Mouse (Mus musculus): ENCODE measurements around the gene Gnb1l. TPM values are rescaled to one million over a fixed set of nuclear protein-coding genes. Genes with fewer than 3 reads are reported as not detected.

Gnb1l gene
- polyA plus RNA-seq, 1 experiment from 2014 or later, result 9.3 TPM

DNA sequence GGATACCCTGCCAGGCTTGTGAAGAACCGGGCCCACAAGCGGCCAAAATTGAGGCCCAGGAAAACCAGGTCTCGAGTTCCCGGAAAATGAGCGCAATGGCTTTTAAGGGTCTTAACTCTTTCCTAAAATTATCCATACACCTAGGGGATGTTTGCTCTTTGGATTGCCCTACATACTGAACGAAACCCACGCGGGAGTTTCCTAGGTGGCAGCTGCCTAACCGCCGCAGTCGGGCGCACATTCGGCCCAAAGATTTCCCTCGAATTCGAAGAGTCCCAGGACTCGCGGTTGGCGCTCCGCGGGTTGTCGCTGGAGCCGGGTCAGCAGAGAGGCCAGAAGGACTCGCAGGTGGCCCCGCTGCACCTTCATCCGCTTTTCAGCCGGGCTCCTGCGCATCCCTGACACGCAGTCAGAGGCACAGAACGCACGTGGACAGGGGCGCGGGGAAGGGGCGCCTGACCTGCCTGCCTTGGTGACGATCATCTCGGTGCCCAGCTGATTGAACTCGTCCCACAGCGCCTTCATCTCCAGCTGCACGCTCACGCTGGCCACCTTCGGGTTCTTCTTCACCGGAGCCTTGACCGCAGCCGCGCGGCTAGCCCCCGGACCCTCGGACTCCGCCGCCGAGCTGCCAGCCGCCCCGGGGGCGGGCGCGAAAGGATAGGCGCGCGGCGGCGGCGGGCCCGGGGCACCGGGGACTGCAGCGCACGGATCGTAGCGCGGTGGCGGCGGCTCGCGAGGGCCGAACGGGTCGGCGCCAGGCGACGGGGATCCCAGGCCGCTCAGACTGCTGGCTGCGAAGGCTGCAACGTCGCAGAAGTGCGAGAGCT, 87.8 kb downstream of the Gnb1l start:
- Histone ChIP-seq H3K9me3 (ENCODE audit: control insufficient read depth, low read length) (no peaks in the 10 kb centered on the region), H3K27me3 (ENCODE audit: control insufficient read depth, insufficient read depth, low read length) (peaks cover 100% of the 10 kb centered on the region), H3K9ac (ENCODE audit: low read length) (peak overlapping the region; percentile 38), H3K4me2 (ENCODE audit: low read length) (peak overlapping the region; percentile 76), H3K27ac (replicated peaks in 1 of 2; ENCODE audit: control insufficient read depth in 1 of 2, insufficient read depth in 1 of 2, low read depth in 2 of 2, low read length in 2 of 2) (no peak overlapping the region), H3K4me1 (ENCODE audit: control insufficient read depth in 2 of 2, insufficient read depth in 2 of 2, low read length in 2 of 2) (peaks cover 15 to 46% of the 10 kb centered on the region in 2 experiments; a peak in 3 of 4 replicates), H3K4me3 (ENCODE audit: control insufficient read depth in 1 of 2, insufficient read depth in 1 of 2, low read depth in 1 of 2, low read length in 2 of 2) (peak overlapping the region; percentile 25 to 44), H3K36me3 (ENCODE audit: control insufficient read depth, insufficient read depth, low read length) (no peaks in the 10 kb centered on the region)
- ATAC-seq (ENCODE audit: insufficient number of reproducible peaks, insufficient read depth, low FRiP score, low read depth), result no peak
- 3% methylated on average over 80 of the region's 83 CpGs for WGBS

DNA sequence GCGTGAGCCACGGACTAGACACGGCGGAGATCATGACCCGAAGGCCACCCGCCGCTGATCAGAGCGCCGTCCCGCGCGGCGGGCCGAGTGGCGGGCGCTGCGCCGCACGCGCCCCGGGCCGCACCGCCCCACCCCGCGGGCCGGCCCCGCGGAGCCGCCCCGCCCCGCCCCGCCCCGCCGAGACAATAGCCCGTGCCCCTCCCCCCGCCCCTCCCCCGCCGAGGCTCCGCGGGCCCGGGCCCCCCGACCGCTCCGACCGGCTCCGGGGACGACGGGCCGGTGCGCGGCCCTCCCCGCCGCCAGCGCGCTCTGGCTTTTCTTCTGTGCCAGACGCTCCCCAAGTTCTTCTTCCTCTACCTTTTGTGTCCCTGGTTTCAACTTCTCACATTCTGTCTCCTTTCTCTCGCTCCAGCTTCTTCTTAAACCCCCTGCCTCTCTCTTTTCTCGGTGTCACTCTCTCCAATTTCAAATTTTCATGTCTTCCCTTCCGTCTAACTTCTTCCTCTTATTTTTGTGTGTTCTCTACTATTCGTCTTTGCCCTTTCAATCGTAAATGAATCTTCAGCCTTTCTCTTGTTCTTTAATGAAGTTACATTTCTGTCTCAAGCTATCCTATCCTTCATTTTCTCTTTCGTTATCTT, 88.5 kb downstream of the Gnb1l start:
- Histone ChIP-seq H3K9me3 (ENCODE audit: control insufficient read depth, low read length) (no peaks in the 10 kb centered on the region), H3K9ac (ENCODE audit: low read length) (peak overlapping the region; percentile 38), H3K4me1 (ENCODE audit: control insufficient read depth in 2 of 2, insufficient read depth in 2 of 2, low read length in 2 of 2) (peaks cover 14 to 46% of the 10 kb centered on the region in 2 experiments; a peak in 3 of 4 replicates), H3K4me2 (ENCODE audit: low read length) (peak overlapping the region; percentile 76), H3K36me3 (ENCODE audit: control insufficient read depth, insufficient read depth, low read length) (no peaks in the 10 kb centered on the region), H3K27me3 (ENCODE audit: control insufficient read depth, insufficient read depth, low read length) (peaks cover 100% of the 10 kb centered on the region), H3K4me3 (ENCODE audit: control insufficient read depth in 1 of 2, insufficient read depth in 1 of 2, low read depth in 1 of 2, low read length in 2 of 2) (peak overlapping the region; percentile 25 to 44), H3K27ac (replicated peaks in 1 of 2; ENCODE audit: control insufficient read depth in 1 of 2, insufficient read depth in 1 of 2, low read depth in 2 of 2, low read length in 2 of 2) (no peak overlapping the region)
- ATAC-seq (ENCODE audit: insufficient number of reproducible peaks, insufficient read depth, low FRiP score, low read depth), result no peak
- WGBS, result 4% methylated on average over 6 of the region's 62 CpGs

GRCm38 (mm10) chr16:18587847-18588737, 89.6 kb downstream of the Gnb1l start:
- peak overlapping the region; percentile 46 for H3K4me2 ChIP-seq (ENCODE audit: low read length)
- H3K27ac ChIP-seq (replicated peaks in 1 of 2; ENCODE audit: control insufficient read depth in 1 of 2, insufficient read depth in 1 of 2, low read depth in 2 of 2, low read length in 2 of 2), result no peak overlapping the region
- no peak overlapping the region for H3K9ac ChIP-seq (ENCODE audit: low read length)
- 1% methylated on average over 57 of the region's 57 CpGs for WGBS
- no peak; the same call in 1 of the 2 replicates for ATAC-seq (ENCODE audit: insufficient number of reproducible peaks, insufficient read depth, low FRiP score, low read depth)
- no peaks in the 10 kb centered on the region for H3K36me3 ChIP-seq (ENCODE audit: control insufficient read depth, insufficient read depth, low read length)
- peaks cover 14 to 41% of the 10 kb centered on the region in 2 experiments; a peak in 3 of 4 replicates for H3K4me1 ChIP-seq (ENCODE audit: control insufficient read depth in 2 of 2, insufficient read depth in 2 of 2, low read length in 2 of 2)
- H3K9me3 ChIP-seq (ENCODE audit: control insufficient read depth, low read length), result no peaks in the 10 kb centered on the region
- peaks cover 96% of the 10 kb centered on the region for H3K27me3 ChIP-seq (ENCODE audit: control insufficient read depth, insufficient read depth, low read length)
- H3K4me3 ChIP-seq (ENCODE audit: control insufficient read depth in 1 of 2, insufficient read depth in 1 of 2, low read depth in 1 of 2, low read length in 2 of 2), result peak overlapping the region; percentile 3 to 25; a peak in 3 of 4 replicates

DNA sequence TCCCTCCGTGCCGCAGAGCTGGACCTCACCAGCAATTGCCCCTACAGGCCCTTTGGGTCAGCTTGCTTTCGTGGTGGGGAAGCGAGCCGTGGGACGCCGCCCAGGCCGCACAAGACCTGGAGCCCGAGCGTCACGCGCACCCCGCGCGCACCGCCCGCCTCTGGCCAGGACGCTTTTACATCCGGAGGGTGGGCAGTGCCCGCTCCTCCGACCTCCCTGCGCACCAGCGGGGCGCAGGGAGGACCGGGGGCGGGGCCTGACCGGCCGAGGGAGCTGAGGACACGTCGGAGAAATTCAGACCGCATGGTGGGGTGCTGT, 90.2 kb downstream of the Gnb1l start:
- Histone ChIP-seq H3K4me2 (ENCODE audit: low read length) (peak overlapping the region; percentile 3; the same call in 1 of the 2 replicates), H3K27me3 (ENCODE audit: control insufficient read depth, insufficient read depth, low read length) (peaks cover 96% of the 10 kb centered on the region), H3K4me3 (ENCODE audit: control insufficient read depth in 1 of 2, insufficient read depth in 1 of 2, low read depth in 1 of 2, low read length in 2 of 2) (peak overlapping the region in 1 of 2 experiments; percentile 25; a peak in 2 of 4 replicates), H3K36me3 (ENCODE audit: control insufficient read depth, insufficient read depth, low read length) (no peaks in the 10 kb centered on the region), H3K27ac (replicated peaks in 1 of 2; ENCODE audit: control insufficient read depth in 1 of 2, insufficient read depth in 1 of 2, low read depth in 2 of 2, low read length in 2 of 2) (no peak overlapping the region), H3K4me1 (ENCODE audit: control insufficient read depth in 2 of 2, insufficient read depth in 2 of 2, low read length in 2 of 2) (peaks cover 14 to 41% of the 10 kb centered on the region in 2 experiments; a peak in 3 of 4 replicates), H3K9ac (ENCODE audit: low read length) (no peak overlapping the region), H3K9me3 (ENCODE audit: control insufficient read depth, low read length) (no peaks in the 10 kb centered on the region)
- WGBS, result 3% methylated on average over 29 of the region's 31 CpGs
- no peak for ATAC-seq (ENCODE audit: insufficient number of reproducible peaks, insufficient read depth, low FRiP score, low read depth)

GRCm38 (mm10) chr16:18589080-18589621, 90.6 kb downstream of the Gnb1l start:
- H3K4me1 ChIP-seq (ENCODE audit: control insufficient read depth in 2 of 2, insufficient read depth in 2 of 2, low read length in 2 of 2), result peaks cover 14 to 41% of the 10 kb centered on the region in 2 experiments; a peak in 3 of 4 replicates
- ATAC-seq (ENCODE audit: insufficient number of reproducible peaks, insufficient read depth, low FRiP score, low read depth), result no peak
- no peaks in the 10 kb centered on the region for H3K36me3 ChIP-seq (ENCODE audit: control insufficient read depth, insufficient read depth, low read length)
- peaks cover 96% of the 10 kb centered on the region for H3K27me3 ChIP-seq (ENCODE audit: control insufficient read depth, insufficient read depth, low read length)
- H3K4me3 ChIP-seq (ENCODE audit: control insufficient read depth in 1 of 2, insufficient read depth in 1 of 2, low read depth in 1 of 2, low read length in 2 of 2), result no peak overlapping the region
- no peak overlapping the region for H3K9ac ChIP-seq (ENCODE audit: low read length)
- 48% methylated on average over 9 of the region's 9 CpGs for WGBS
- H3K9me3 ChIP-seq (ENCODE audit: control insufficient read depth, low read length), result no peaks in the 10 kb centered on the region
- H3K27ac ChIP-seq (replicated peaks in 1 of 2; ENCODE audit: control insufficient read depth in 1 of 2, insufficient read depth in 1 of 2, low read depth in 2 of 2, low read length in 2 of 2), result no peak overlapping the region
- no peak overlapping the region for H3K4me2 ChIP-seq (ENCODE audit: low read length)

DNA sequence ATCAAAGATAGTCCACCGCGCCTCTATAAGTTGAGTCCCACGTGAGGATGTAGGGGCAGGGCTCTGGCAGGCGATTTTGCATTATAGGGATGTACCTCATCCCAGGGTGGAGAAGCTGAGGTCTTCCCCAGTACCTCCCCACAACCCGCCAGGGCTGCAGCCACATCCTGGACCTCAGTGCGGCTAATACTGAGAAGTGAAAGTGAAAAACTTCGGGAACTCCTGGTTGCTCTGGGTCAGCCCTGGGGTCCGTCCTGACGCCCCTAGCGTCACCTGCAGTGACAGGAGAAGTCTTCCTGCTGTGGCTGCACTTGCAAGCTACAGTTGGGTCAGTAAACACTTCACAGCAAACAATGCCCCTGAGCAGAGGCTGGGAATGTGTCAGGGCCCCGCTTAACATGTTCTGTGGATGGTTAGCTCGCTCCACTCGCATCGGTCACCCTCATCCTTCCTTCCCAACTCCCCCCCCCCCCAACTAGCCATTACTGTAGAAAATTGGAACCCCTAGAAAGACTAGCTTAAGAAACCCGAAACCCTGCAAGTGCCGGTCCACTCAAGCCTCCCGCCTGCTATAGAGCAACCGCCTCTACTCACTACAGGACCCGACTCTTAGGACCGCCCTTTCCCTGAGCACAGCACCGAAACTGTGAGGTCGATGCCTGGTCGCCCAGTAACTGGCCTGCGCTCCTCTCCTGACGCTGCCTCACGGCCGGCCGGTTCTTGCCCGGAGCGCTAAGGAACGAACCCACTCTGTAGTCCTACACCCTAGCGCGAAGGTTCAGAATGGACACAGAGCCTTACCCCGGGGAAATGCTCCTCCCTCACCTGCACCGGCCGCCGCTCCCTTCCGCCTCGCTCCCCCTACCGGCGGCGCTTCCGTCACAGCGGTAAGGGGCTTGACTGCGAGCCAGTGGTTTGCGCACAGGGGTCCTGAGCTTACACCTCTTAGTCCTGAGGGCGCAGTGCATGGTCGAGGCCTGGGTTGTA, 91.6 kb downstream of the Gnb1l start, which contains the start of gene Tbx1:
TSS of gene Tbx1 (minus strand) at position 868 of the 987 bp plus-strand sequence.
- peaks cover 14 to 41% of the 10 kb centered on the region in 2 experiments; a peak in 3 of 4 replicates for H3K4me1 ChIP-seq (ENCODE audit: control insufficient read depth in 2 of 2, insufficient read depth in 2 of 2, low read length in 2 of 2)
- ATAC-seq (ENCODE audit: insufficient number of reproducible peaks, insufficient read depth, low FRiP score, low read depth), result no peak

More for the DNA sequence above, 91.6 kb downstream of the Gnb1l start, which contains the start of gene Tbx1:
- peak within 1 kb of the TSS; percentile 36 to 37 for H3K4me3 ChIP-seq (ENCODE audit: control insufficient read depth in 1 of 2, insufficient read depth in 1 of 2, low read depth in 1 of 2, low read length in 2 of 2)
- H3K36me3 ChIP-seq (ENCODE audit: control insufficient read depth, insufficient read depth, low read length), result no peaks in the 10 kb centered on the region
- H3K27me3 ChIP-seq (ENCODE audit: control insufficient read depth, insufficient read depth, low read length), result peaks cover 95% of the 10 kb centered on the region
- 3% methylated on average over 48 of the region's 48 CpGs for WGBS
- H3K9ac ChIP-seq (ENCODE audit: low read length), result no peak within 1 kb of the TSS; the same call in 1 of the 2 replicates
- H3K4me2 ChIP-seq (ENCODE audit: low read length), result peak within 1 kb of the TSS; percentile 65
- no peak within 1 kb of the TSS for H3K27ac ChIP-seq (replicated peaks in 1 of 2; ENCODE audit: control insufficient read depth in 1 of 2, insufficient read depth in 1 of 2, low read depth in 2 of 2, low read length in 2 of 2)
- H3K9me3 ChIP-seq (ENCODE audit: control insufficient read depth, low read length), result no peaks in the 10 kb centered on the region
